Mouse (Mus musculus): ENCODE data around the gene Tex46.

DNA sequence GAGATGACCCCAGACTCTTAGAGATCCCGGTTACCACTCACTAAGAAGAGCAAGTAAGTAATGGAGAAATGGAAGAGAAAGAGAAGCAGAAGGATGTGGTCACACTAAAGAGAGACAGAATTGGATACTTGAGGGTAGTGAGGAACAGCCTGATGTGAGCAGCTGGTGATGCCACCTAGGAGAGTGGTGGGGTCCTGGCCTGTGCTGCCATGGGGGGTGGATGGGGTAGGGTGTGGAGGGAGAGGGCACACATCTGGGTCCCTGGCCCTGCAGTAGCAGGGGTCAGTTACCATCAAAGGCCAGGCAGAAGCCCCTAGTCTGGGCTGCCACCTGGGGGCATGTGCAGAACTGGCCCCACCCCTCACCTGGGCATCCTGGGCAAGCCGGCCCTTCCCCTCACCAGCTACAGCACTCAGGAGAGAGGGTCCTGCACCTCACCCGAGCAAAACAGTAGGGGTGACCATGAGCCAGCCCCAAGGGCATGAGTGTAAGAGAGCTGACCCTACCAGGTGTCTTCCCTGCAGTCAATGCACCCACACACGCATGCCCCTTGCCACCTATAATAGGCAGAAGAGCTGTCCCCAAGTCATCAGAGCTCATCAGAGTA, 22.9 kb upstream of the Tex46 start:
- TF ChIP-seq CTCF (IDR thresholded peaks at IDR 0.05): no peak
- TF ChIP-seq EP300 (IDR thresholded peaks at IDR 0.05): no peak
